Mouse (Mus musculus) testis, adult 2 months (tissue): ENCODE measurements around the gene Usp7. TPM values are rescaled to one million over a fixed set of nuclear protein-coding genes. Genes with fewer than 3 reads are reported as not detected.

Experiments
- H3K27ac ChIP-seq: fragments of 200-500 bp; 2 replicates; pipeline ENCODE4 v1.5.1; 2012; ENCODE audit warnings: low read depth, low read length; ENCODE audit not compliant: control insufficient read depth, insufficient read depth
- H3K27me3 ChIP-seq: fragments of 200-500 bp; 2 replicates; pipeline ENCODE4 v1.6.1; 2012; ENCODE audit warnings: mild to moderate bottlenecking, low read length, moderate library complexity; ENCODE audit not compliant: control insufficient read depth, insufficient read depth
- H3K36me3 ChIP-seq: fragments of 200-500 bp; 2 replicates; pipeline ENCODE4 v1.6.1; 2012; ENCODE audit warnings: mild to moderate bottlenecking, low read length; ENCODE audit not compliant: control insufficient read depth, insufficient read depth
- H3K4me1 ChIP-seq: fragments of 200-500 bp; 2 replicates; pipeline ENCODE4 v1.6.1; 2012; ENCODE audit warnings: low read length; ENCODE audit not compliant: control insufficient read depth, insufficient read depth
- H3K4me3 ChIP-seq: fragments of 200-500 bp; 2 replicates; pipeline ENCODE4 v1.5.1; 2012; ENCODE audit warnings: low read depth, mild to moderate bottlenecking, low read length, moderate library complexity, mixed read lengths; ENCODE audit not compliant: control insufficient read depth
- CTCF ChIP-seq: fragments of 200-500 bp; IDR thresholded peaks from 2 replicates; pipeline ENCODE4 v1.5.1; 2012; ENCODE audit warnings: low read depth, mild to moderate bottlenecking, inconsistent platforms, low read length, moderate library complexity; ENCODE audit not compliant: control insufficient read depth, insufficient read depth, insufficient replicate concordance
- POLR2A ChIP-seq: fragments of 200-500 bp; IDR thresholded peaks from 2 replicates; pipeline ENCODE4 v1.6.1; 2012; ENCODE audit warnings: low read depth, mild to moderate bottlenecking, inconsistent platforms, low read length, moderate library complexity; ENCODE audit not compliant: control insufficient read depth
- polyA plus RNA-seq: library from polyadenylated mRNA; depleted of rRNA; stranded (reverse); fragments of >200 nt; gene quantifications from 2 replicates; pipeline ENCODE4 v1.2.3, GENCODE M21; 2012

The Usp7 gene
- polyA plus RNA-seq, 1 experiment, result 61.5 TPM

DNA sequence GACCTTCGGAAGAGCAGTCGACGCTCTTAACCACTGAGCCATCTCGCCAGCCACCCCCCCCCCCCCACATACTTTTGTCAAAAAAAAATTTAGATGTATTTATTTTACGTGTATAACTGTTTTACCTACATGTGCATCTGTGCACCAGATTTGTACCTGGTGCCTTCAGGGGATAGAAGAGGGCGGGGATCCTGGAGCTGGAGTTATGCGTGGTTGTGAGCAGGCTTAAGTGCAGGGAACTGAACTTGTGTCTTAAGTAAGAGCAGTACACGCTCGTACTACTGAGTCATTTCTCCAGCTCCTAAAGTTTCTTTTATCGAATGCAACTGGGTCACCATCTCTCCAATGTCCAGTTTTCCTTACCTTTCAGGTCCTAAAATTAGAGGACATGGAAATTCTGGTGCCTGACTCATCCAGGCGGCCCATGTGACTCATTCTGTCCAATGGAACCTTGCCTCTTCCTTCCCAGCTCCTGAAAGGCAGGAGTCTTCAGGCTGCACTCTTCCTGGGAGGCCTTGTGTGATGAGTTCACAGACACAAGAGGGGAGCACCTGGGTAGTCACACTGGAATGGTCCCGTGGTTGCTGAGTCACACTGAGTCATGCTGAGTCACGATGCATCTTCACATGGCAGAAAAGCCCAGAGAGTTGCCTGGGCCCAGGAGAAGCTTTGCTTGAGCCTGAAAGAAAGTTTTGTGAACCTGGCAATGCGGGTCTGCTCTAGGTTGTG is 18.5 kb upstream of the Usp7 start:
- Histone ChIP-seq H3K4me1 (no peaks in the 10 kb centered on the region; the same call in 1 of the 2 replicates), H3K36me3 (no peaks in the 10 kb centered on the region), H3K4me3 (no peak overlapping the region), H3K27me3 (no peaks in the 10 kb centered on the region), H3K27ac (no peak overlapping the region)
- no peak for TF ChIP-seq POLR2A
- TF ChIP-seq CTCF, result no peak

DNA sequence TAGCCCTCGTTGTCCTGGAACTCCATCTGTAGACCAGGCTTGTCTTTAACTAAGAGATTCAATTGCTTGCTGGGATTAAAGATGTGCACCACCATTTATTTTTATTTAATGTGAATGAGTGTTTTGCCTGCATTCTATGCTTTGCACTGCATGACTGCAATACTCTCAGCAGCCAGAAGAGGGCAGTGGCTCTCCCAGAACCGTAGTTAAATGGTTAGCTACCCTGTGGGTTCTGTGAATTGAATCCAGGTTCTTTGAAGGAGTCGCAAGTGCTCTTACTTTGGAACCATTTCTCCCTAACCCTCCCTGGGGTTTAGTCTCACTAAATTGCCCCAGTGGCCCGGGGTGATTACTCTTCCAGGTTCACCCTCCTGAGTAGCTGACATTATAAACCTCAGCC is 14.6 kb upstream of the Usp7 start:
- H3K27me3 ChIP-seq, result no peaks in the 10 kb centered on the region
- no peak overlapping the region for H3K27ac ChIP-seq
- no peaks in the 10 kb centered on the region for H3K36me3 ChIP-seq
- no peaks in the 10 kb centered on the region; the same call in 1 of the 2 replicates for H3K4me1 ChIP-seq
- TF ChIP-seq CTCF (no peak), POLR2A (no peak)
- no peak overlapping the region for H3K4me3 ChIP-seq

DNA sequence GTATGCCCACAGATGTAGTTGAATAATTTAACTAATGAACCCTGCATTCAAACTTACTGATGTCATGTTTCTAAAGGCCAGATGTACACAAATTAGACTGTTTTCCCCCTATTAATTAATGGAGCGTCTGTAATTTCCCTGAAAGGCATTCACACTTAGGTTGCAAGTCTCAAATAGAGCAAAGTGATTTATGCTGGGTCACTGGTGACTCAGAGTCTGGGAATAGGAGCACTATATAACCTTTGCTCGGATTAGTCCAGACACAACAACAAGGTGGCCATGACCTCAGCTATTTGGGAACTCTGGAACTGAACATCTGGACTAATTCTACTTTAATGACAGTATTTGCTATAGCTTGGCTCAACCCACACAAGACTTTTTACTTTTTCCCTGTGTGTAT is 3.8 kb upstream of the Usp7 start:
- TF ChIP-seq CTCF, result no peak
- H3K27ac ChIP-seq, result no peak overlapping the region
- no peaks in the 10 kb centered on the region for H3K36me3 ChIP-seq
- no peak overlapping the region for H3K4me3 ChIP-seq
- no peaks in the 10 kb centered on the region; the same call in 1 of the 2 replicates for H3K4me1 ChIP-seq
- H3K27me3 ChIP-seq, result no peaks in the 10 kb centered on the region

DNA sequence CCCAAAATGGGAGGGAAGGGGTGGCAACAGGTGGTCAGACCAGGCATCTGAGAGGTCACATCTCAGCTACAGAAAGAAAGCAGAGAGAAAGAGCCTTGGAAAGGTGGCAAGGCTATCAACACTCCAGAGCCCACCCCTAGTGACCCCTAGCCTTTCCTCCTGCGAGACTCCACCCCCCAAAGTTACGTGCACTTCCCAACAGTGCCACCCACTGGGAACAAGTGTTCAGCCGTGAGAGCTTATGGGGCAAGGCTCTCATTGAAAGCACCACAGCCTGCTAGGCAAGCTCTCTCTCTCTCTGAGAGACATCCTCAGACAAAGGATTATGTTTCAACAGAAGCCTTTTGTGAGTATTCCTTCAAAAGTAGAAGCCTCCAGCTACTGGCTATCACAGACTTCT is 2.8 kb upstream of the Usp7 start:
- Histone ChIP-seq H3K4me3 (no peak overlapping the region), H3K27me3 (no peaks in the 10 kb centered on the region), H3K27ac (no peak overlapping the region), H3K4me1 (no peaks in the 10 kb centered on the region; the same call in 1 of the 2 replicates), H3K36me3 (no peaks in the 10 kb centered on the region)
- TF ChIP-seq CTCF, result no peak

DNA sequence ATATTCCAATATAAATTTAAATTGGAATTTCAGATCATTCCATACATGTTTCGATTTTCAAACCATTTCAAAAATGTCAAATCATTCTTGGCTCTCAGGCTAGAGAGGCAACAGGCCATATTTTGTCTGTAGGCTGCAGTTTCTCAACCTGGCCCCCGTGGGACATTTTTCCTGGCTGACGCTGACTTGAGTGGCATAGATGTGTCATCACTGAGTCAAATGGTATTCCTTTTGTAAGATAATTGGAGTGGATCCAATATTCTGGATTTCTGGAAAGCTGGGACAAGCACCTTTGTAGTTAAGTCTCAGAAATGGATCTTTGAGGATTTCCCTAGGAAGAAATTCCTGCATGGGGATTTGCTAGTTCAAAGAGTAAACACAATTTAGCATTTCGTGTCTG is 1.2 kb downstream of the Usp7 start:
- Histone ChIP-seq H3K36me3 (no peaks in the 10 kb centered on the region), H3K27ac (no peak overlapping the region), H3K4me1 (no peaks in the 10 kb centered on the region; the same call in 1 of the 2 replicates), H3K27me3 (no peaks in the 10 kb centered on the region), H3K4me3 (no peak overlapping the region)
- TF ChIP-seq POLR2A (no peak), CTCF (no peak)

- Histone ChIP-seq H3K4me3 (no peak overlapping the region), H3K36me3 (no peaks in the 10 kb centered on the region), H3K4me1 (no peaks in the 10 kb centered on the region; the same call in 1 of the 2 replicates), H3K27me3 (no peaks in the 10 kb centered on the region), H3K27ac (no peak overlapping the region)
- TF ChIP-seq POLR2A (no peak), CTCF (no peak)
Measured at GRCm38 (mm10) chr16:8784753-8785152, 7.4 kb downstream of the Usp7 start.

- TF ChIP-seq CTCF (no peak), POLR2A (no peak)
Measured at GRCm38 (mm10) chr16:8783198-8783913, 8.8 kb downstream of the Usp7 start.

More at GRCm38 (mm10) chr16:8783198-8783913, 8.8 kb downstream of the Usp7 start:
- Histone ChIP-seq H3K36me3 (no peaks in the 10 kb centered on the region), H3K4me1 (no peaks in the 10 kb centered on the region; the same call in 1 of the 2 replicates), H3K27ac (peak overlapping the region; percentile 34; the same call in 1 of the 2 replicates), H3K27me3 (no peaks in the 10 kb centered on the region), H3K4me3 (peak overlapping the region; percentile 86)
